Comparison of ENCODE assay signal across 9 mouse cellular contexts in the genomic region with DNA sequence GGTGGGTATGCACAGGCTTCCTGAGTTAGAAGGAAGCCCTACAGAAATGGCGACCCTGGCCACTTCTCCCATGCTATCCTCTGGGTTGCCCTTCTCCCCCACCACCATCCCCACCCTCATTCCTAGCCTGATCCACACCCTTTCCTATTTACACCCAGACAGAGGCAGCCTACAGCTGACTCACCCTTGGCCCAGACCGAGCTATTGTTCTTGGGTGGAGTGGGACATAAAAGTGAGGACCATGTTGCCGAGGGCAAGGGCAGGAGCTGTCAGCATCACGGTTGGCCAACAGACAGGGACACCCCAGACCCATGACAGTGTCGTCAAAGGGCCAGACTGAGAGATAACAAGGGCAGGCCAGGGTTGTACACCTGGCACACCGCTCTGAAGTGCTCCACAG. TPM values are rescaled to one million over a fixed set of nuclear protein-coding genes. Genes with fewer than 3 reads are reported as not detected.
DNase-seq lines count a peak whose midpoint lies in the region; ATAC-seq and TF ChIP-seq lines count a peak whose summit lies in the region.
"Had no signal": no experiment of that assay in that cellular context is flagged by ENCODE, and none has a peak within 500 bp of the region (broad histone marks: within the 10 kb centered on the region; RNA-seq: fewer than 3 reads in every experiment).

No protein-coding gene starts in this region.

- H3K4me3 ChIP-seq in gastrocnemius, adult 2 months: no peak overlapping the region
- no peak overlapping the region for H3K4me3 ChIP-seq in neural tube, embryonic 14.5 days (ENCODE audit: low read depth, low read length)

- H3K27me3 ChIP-seq in neural tube, embryonic 14.5 days (ENCODE audit: control insufficient read depth, insufficient read depth, low read length): no peaks in the 10 kb centered on the region

- ATAC-seq in neural tube, embryonic 14.5 days (ENCODE audit: low read depth): no peak

- H3K4me1 ChIP-seq in neural tube, embryonic 14.5 days (ENCODE audit: control insufficient read depth, insufficient read depth, low read length): peaks cover 30% of the 10 kb centered on the region

- no peaks in the 10 kb centered on the region for H3K9me3 ChIP-seq in neural tube, embryonic 14.5 days (ENCODE audit: control insufficient read depth, low read length)

- intact Hi-C loops in gastrocnemius, adult 2 months (cut with DNase I): loop anchor here (2.0 kb wide), 1 partner anchor 21 kb away; no protein-coding TSS in a partner anchor

- H3K4me2 ChIP-seq in neural tube, embryonic 14.5 days (ENCODE audit: low read depth, low read length): no peak overlapping the region

- H3K27ac ChIP-seq in gastrocnemius, adult 2 months: peak overlapping the region; percentile 85
- H3K27ac ChIP-seq in neural tube, embryonic 14.5 days (ENCODE audit: low read depth, low read length): peak overlapping the region; percentile 78

- peaks cover 19% of the 10 kb centered on the region; the same call in 1 of the 2 replicates for H3K36me3 ChIP-seq in neural tube, embryonic 14.5 days (ENCODE audit: control insufficient read depth, insufficient read depth, low read length)

- no peak overlapping the region for H3K9ac ChIP-seq in neural tube, embryonic 14.5 days (replicated peaks; ENCODE audit: low read depth, low read length)

- no peak for TF ChIP-seq CTCF in gastrocnemius, adult 2 months (IDR thresholded peaks at IDR 0.05)

- peak; percentile 55 for DNase-seq in gastrocnemius, adult 2 months
- no peak for DNase-seq in gastrocnemius, postnatal 10 days
- DNase-seq in heart, adult 9 months (ENCODE audit: low spot score in 2 of 2): peak; percentile 75 to 92
- peak; percentile 71 for DNase-seq in kidney, postnatal 14 days
- DNase-seq in embryo, embryonic 10.5 days (ENCODE audit: low spot score): no peak
- DNase-seq in left cerebral cortex, adult 9 months (ENCODE audit: low spot score in 2 of 2): no peak
- DNase-seq in thymus, postnatal 4 days: no peak

- WGBS in neural tube, embryonic 14.5 days: 35% methylated on average over 6 of the region's 6 CpGs

RNA-seq across cellular contexts. Expression of gene Nova2, which starts 22.5 kb away (rescaled TPM):
- 1 to 10 TPM; 1.6 to 2.1 TPM for total RNA-seq in gastrocnemius, adult 2 months (2021)
- total RNA-seq in gastrocnemius, postnatal 10 days (2021): 1 to 10 TPM; 2.9 to 4.1 TPM
- 17.1 and 18.4 TPM in 2 replicates for polyA plus RNA-seq in neural tube, embryonic 14.5 days (2014; fragmentation: Nextera tagmentation; extraction: Ambion mirVana)

RNA-seq across cellular contexts. Expression of gene Ccdc61, which starts 37.9 kb away (rescaled TPM):
- total RNA-seq in gastrocnemius, adult 2 months (2021): 1 to 10 TPM; 4.1 to 5.6 TPM
- total RNA-seq in gastrocnemius, postnatal 10 days (2021): 1 to 10 TPM; 5.9 to 9.4 TPM
- polyA plus RNA-seq in neural tube, embryonic 14.5 days (2014; fragmentation: Nextera tagmentation; extraction: Ambion mirVana): 17.6 and 20.2 TPM in 2 replicates

RNA-seq across cellular contexts. Expression of gene Nanos2, which starts 39.0 kb away (rescaled TPM):
- not detected for total RNA-seq in gastrocnemius, adult 2 months (2021)
- not detected for total RNA-seq in gastrocnemius, postnatal 10 days (2021)
- 0.84 and 1.1 TPM in 2 replicates for polyA plus RNA-seq in neural tube, embryonic 14.5 days (2014; fragmentation: Nextera tagmentation; extraction: Ambion mirVana)
- polyA plus RNA-seq: C2C12 had no signal

RNA-seq across cellular contexts. Expression of gene Mypop, which starts 42.9 kb away (rescaled TPM):
- 1 to 10 TPM; 6.3 to 6.7 TPM for total RNA-seq in gastrocnemius, adult 2 months (2021)
- total RNA-seq in gastrocnemius, postnatal 10 days (2021): 1 to 10 TPM; 2.0 to 3.5 TPM
- 6.0 and 6.9 TPM in 2 replicates for polyA plus RNA-seq in neural tube, embryonic 14.5 days (2014; fragmentation: Nextera tagmentation; extraction: Ambion mirVana)

RNA-seq across cellular contexts. Expression of gene Irf2bp1, which starts 55.7 kb away (rescaled TPM):
- total RNA-seq in gastrocnemius, adult 2 months (2021): 10 to 100 TPM; 18.2 to 20.5 TPM
- 10 to 100 TPM; 20.4 to 24.0 TPM for total RNA-seq in gastrocnemius, postnatal 10 days (2021)
- 29.7 and 30.3 TPM in 2 replicates for polyA plus RNA-seq in neural tube, embryonic 14.5 days (2014; fragmentation: Nextera tagmentation; extraction: Ambion mirVana)

Comparison
In these comparisons a context has a peak if more than half of its experiments do, and no peak if none do; other contexts are left out.
1. DNase-seq: peak in gastrocnemius, adult 2 months (single experiment), heart, adult 9 months (2 of 2) and kidney, postnatal 14 days (single experiment); none in gastrocnemius, postnatal 10 days (single experiment), embryo, embryonic 10.5 days (single experiment), left cerebral cortex, adult 9 months (0 of 2) and thymus, postnatal 4 days (single experiment).